Mouse (Mus musculus): ENCODE results near the gene Secisbp2l. TPM values are rescaled to one million over a fixed set of nuclear protein-coding genes. Genes with fewer than 3 reads are reported as not detected.

Secisbp2l gene
- total and polyA plus RNA-seq, 2 experiments from 2014 or later, result 10.5 to 44.3 TPM

DNA sequence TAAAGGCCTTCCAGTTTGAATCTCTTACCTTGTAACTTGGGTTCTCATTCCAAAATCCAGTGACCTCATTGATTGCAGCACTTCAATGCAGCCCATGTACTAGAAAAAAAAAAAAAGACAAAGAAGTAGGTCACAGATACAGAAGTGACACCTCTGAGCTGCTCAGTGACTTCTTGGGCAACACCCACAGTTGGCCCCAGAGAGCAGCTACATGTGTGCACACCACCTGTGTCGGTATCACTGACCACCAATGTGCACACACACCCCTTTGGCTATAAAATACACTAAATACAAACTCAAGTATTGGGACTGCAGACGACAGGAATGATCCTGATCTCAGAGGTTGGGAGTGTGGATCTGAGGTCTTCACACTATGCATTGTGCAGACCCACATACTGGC lies 87.9 kb downstream of the Secisbp2l start:
- no peak for DNase-seq (ENCODE audit: low spot score)
- H3K4me1 ChIP-seq (ENCODE audit: control insufficient read depth, insufficient read depth), result no peaks in the 10 kb centered on the region
- H3K9ac ChIP-seq (replicated peaks; ENCODE audit: low read depth, low read length), result no peak overlapping the region
- no peak for TF ChIP-seq EP300 (IDR thresholded peaks at IDR 0.05; ENCODE audit: low read depth)
- TF ChIP-seq CTCF (IDR thresholded peaks at IDR 0.05; ENCODE audit: low read depth), result no peak
- H3K4me2 ChIP-seq (ENCODE audit: low read depth, low read length), result no peak overlapping the region
- H3K36me3 ChIP-seq (replicated peaks; ENCODE audit: control insufficient read depth, insufficient read depth, low read length), result no peaks in the 10 kb centered on the region
- no peaks in the 10 kb centered on the region for H3K9me3 ChIP-seq (replicated peaks; ENCODE audit: control insufficient read depth, low read length)
- 66% methylated on average over 2 of the region's 2 CpGs for WGBS
- H3K27ac ChIP-seq (ENCODE audit: low read depth), result no peak overlapping the region
- ATAC-seq (ENCODE audit: insufficient read depth, low read depth), result no peak
- no peak overlapping the region for H3K4me3 ChIP-seq (ENCODE audit: low read depth, low read length)
- no peaks in the 10 kb centered on the region for H3K27me3 ChIP-seq (ENCODE audit: control insufficient read depth, insufficient read depth, low read length)

DNA sequence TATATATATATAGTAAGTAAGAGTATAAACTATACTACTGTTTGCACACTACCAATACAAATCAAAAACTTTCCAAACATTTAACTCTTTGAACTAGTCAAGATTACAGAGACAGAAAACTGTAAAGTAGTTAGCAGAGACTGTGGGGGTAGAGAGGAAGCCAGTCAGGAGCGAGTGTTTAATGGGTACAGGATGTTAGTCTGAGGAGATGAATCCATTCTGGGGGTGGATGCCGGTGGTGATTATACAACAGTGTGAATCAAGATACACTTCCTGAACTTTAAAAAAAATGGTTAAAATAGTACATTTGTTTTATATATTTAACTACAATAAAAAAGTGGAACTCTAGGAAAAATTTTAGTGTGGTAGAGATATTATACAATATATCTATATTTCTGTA lies 90.7 kb downstream of the Secisbp2l start:
- TF ChIP-seq EP300 (IDR thresholded peaks at IDR 0.05; ENCODE audit: low read depth), result no peak
- DNase-seq (ENCODE audit: low spot score) (no peak), ATAC-seq (ENCODE audit: insufficient read depth, low read depth) (no peak)
- Histone ChIP-seq H3K4me3 (ENCODE audit: low read depth, low read length) (no peak overlapping the region), H3K4me1 (ENCODE audit: control insufficient read depth, insufficient read depth) (no peaks in the 10 kb centered on the region), H3K27me3 (ENCODE audit: control insufficient read depth, insufficient read depth, low read length) (no peaks in the 10 kb centered on the region), H3K9me3 (replicated peaks; ENCODE audit: control insufficient read depth, low read length) (no peaks in the 10 kb centered on the region), H3K4me2 (ENCODE audit: low read depth, low read length) (no peak overlapping the region), H3K9ac (replicated peaks; ENCODE audit: low read depth, low read length) (no peak overlapping the region), H3K36me3 (replicated peaks; ENCODE audit: control insufficient read depth, insufficient read depth, low read length) (no peaks in the 10 kb centered on the region), H3K27ac (ENCODE audit: low read depth) (no peak overlapping the region)
- WGBS, result 62% methylated on average over 2 of the region's 2 CpGs

Other genes starting within 250 kb of the Secisbp2l start
- 1.5 and 2.2 TPM in 2 replicates for gene Cep152, start 157.8 kb downstream of the Secisbp2l start, total RNA-seq (2014; rRNA removed; ENCODE audit: low replicate concordance)
- 1.2 and 1.3 TPM in 2 replicates for gene Cep152, start 157.8 kb downstream of the Secisbp2l start, polyA plus RNA-seq (2015; fragmentation: Nextera tagmentation; extraction: Ambion mirVana)
- gene Eid1, start 109.8 kb downstream of the Secisbp2l start, total RNA-seq (2014; rRNA removed; ENCODE audit: low replicate concordance), result 70.4 and 83.6 TPM in 2 replicates
- gene Eid1, start 109.8 kb downstream of the Secisbp2l start, polyA plus RNA-seq (2015; fragmentation: Nextera tagmentation; extraction: Ambion mirVana), result 80.7 and 87.4 TPM in 2 replicates
- 1.2 and 4.4 TPM in 2 replicates for gene Shc4, start 58.7 kb downstream of the Secisbp2l start, total RNA-seq (2014; rRNA removed; ENCODE audit: low replicate concordance)
- 0.44 and 0.49 TPM in 2 replicates for gene Shc4, start 58.7 kb downstream of the Secisbp2l start, polyA plus RNA-seq (2015; fragmentation: Nextera tagmentation; extraction: Ambion mirVana)
- gene Galk2, start 76.2 kb upstream of the Secisbp2l start, total RNA-seq (2014; rRNA removed; ENCODE audit: low replicate concordance), result 47.1 and 53.4 TPM in 2 replicates
- 23.5 and 25.1 TPM in 2 replicates for gene Galk2, start 76.2 kb upstream of the Secisbp2l start, polyA plus RNA-seq (2015; fragmentation: Nextera tagmentation; extraction: Ambion mirVana)
- 51.1 and 70.7 TPM in 2 replicates for gene Cops2, start 76.3 kb upstream of the Secisbp2l start, total RNA-seq (2014; rRNA removed; ENCODE audit: low replicate concordance)
- 45.8 and 47.9 TPM in 2 replicates for gene Cops2, start 76.3 kb upstream of the Secisbp2l start, polyA plus RNA-seq (2015; fragmentation: Nextera tagmentation; extraction: Ambion mirVana)

Measured in heart, postnatal 0 days (tissue).